Mouse (Mus musculus) myocyte (in vitro differentiated cells): ENCODE results near the gene Gmds.

Experiments
- CEBPB ChIP-seq: IDR thresholded peaks from 2 replicates; pipeline ENCODE4 v1.6.1; 2011; ENCODE audit warnings: mild to moderate bottlenecking, moderate library complexity; ENCODE audit not compliant: poor library complexity, insufficient read depth, severe bottlenecking
- E2F4 ChIP-seq: IDR thresholded peaks from one replicate; pipeline ENCODE4 v1.6.1; 2011; ENCODE audit warnings: mild to moderate bottlenecking, control low read depth, moderate library complexity; ENCODE audit not compliant: insufficient read depth
- MAX ChIP-seq: IDR thresholded peaks from one replicate; pipeline ENCODE4 v1.6.1; 2011; ENCODE audit warnings: low read depth, mild to moderate bottlenecking, control low read depth
- MYOD1 ChIP-seq, 3 experiments: IDR thresholded peaks; one replicate each; pipeline ENCODE4 v1.6.1; 2011; ENCODE audit warnings: control low read depth in 2 of 3, low read depth in 2 of 3, mild to moderate bottlenecking in 2 of 3, moderate library complexity in 1 of 3; ENCODE audit not compliant: insufficient read length in 2 of 3, control insufficient read depth in 1 of 3
- MYOG ChIP-seq, 3 experiments: IDR thresholded peaks; one replicate each; pipeline ENCODE4 v1.6.1; 2011; ENCODE audit warnings: control low read depth in 2 of 3, low read depth in 2 of 3, mild to moderate bottlenecking in 2 of 3; ENCODE audit not compliant: insufficient read length in 2 of 3, control insufficient read depth in 1 of 3, insufficient read depth in 1 of 3
- POLR2A ChIP-seq: IDR thresholded peaks from one replicate; pipeline ENCODE4 v1.6.1; 2011; ENCODE audit warnings: low read depth, mild to moderate bottlenecking, control low read depth, moderate library complexity; ENCODE audit not compliant: insufficient read length
- POLR2AphosphoS2 ChIP-seq: IDR thresholded peaks from one replicate; pipeline ENCODE4 v1.6.1; 2011; ENCODE audit warnings: low read depth, control low read depth; ENCODE audit not compliant: insufficient read length
- REST ChIP-seq: IDR thresholded peaks from one replicate; pipeline ENCODE4 v1.6.1; 2011; ENCODE audit warnings: mild to moderate bottlenecking, control low read depth, moderate library complexity; ENCODE audit not compliant: insufficient read depth, insufficient read length
- TCF12 ChIP-seq: IDR thresholded peaks from one replicate; pipeline ENCODE4 v1.6.1; 2011; ENCODE audit warnings: mild to moderate bottlenecking, control low read depth; ENCODE audit not compliant: poor library complexity, insufficient read depth, severe bottlenecking
- TCF3 ChIP-seq: IDR thresholded peaks from one replicate; pipeline ENCODE4 v1.6.1; 2011; ENCODE audit warnings: low read depth, control low read depth; ENCODE audit not compliant: insufficient read length
- USF1 ChIP-seq: IDR thresholded peaks from one replicate; pipeline ENCODE4 v1.6.1; 2011; ENCODE audit warnings: low read depth, mild to moderate bottlenecking, control low read depth, moderate library complexity

- TF ChIP-seq POLR2A = no peak
- TF ChIP-seq MYOD1 (IDR thresholded peaks at IDR 0.05; ENCODE audit: control insufficient read depth in 1 of 3, insufficient read length in 2 of 3, low read depth in 2 of 3) = no peak
- TF ChIP-seq E2F4 = no peak
- no peak for TF ChIP-seq MYOG (IDR thresholded peaks at IDR 0.05; ENCODE audit: control insufficient read depth in 1 of 3, insufficient read depth in 1 of 3, insufficient read length in 2 of 3, low read depth in 2 of 3)
- TF ChIP-seq MAX = no peak
- no peak for TF ChIP-seq TCF12
- TF ChIP-seq USF1 = no peak
- TF ChIP-seq REST = no peak
- TF ChIP-seq TCF3 = no peak
- no peak for TF ChIP-seq POLR2AphosphoS2
- no peak for TF ChIP-seq CEBPB
Observed at GRCm38 (mm10) chr13:31971040-31971501, 367.5 kb downstream of the Gmds start.
